Mouse (Mus musculus): ENCODE measurements around the gene Il21r. TPM values are rescaled to one million over a fixed set of nuclear protein-coding genes. Genes with fewer than 3 reads are reported as not detected.

The Il21r gene
- total RNA-seq, 2 experiments from 2014 or later = 0.47 to 2.9 TPM

DNA sequence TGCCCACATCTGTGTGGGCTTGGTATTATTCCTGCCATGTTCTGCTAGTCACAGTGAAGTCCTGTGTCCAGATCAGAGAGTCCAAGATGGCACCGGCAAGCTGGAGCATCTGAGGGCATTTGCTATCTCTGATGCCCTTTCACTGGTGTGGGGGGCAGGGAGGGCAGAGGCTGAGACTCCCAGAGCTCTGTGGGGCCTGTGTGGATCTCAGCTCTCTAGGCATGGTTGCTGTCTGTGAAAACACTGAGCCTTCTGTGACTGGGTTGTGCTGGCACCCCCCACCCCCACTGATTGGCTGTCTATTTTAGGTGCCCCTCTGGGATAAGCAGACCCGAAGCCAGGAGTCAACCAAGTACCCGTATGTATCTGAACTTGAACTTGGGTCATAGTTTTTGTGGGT lies 28.4 kb upstream of the Il21r start:
- no peak for DNase-seq

DNA sequence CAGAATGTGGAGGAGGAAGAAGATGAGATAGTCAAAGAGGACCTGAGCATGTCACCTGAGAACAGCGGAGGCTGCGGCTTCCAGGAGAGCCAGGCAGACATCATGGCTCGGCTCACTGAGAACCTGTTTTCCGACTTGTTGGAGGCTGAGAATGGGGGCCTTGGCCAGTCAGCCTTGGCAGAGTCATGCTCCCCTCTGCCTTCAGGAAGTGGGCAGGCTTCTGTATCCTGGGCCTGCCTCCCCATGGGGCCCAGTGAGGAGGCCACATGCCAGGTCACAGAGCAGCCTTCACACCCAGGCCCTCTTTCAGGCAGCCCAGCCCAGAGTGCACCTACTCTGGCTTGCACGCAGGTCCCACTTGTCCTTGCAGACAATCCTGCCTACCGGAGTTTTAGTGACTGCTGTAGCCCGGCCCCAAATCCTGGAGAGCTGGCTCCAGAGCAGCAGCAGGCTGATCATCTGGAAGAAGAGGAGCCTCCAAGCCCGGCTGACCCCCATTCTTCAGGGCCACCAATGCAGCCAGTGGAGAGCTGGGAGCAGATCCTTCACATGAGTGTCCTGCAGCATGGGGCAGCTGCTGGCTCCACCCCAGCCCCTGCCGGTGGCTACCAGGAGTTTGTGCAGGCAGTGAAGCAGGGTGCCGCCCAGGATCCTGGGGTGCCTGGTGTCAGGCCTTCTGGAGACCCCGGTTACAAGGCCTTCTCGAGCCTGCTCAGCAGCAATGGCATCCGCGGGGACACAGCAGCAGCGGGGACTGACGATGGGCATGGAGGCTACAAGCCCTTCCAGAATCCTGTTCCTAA lies 27.3 kb upstream of the Il21r start:
- no peak for DNase-seq

DNA sequence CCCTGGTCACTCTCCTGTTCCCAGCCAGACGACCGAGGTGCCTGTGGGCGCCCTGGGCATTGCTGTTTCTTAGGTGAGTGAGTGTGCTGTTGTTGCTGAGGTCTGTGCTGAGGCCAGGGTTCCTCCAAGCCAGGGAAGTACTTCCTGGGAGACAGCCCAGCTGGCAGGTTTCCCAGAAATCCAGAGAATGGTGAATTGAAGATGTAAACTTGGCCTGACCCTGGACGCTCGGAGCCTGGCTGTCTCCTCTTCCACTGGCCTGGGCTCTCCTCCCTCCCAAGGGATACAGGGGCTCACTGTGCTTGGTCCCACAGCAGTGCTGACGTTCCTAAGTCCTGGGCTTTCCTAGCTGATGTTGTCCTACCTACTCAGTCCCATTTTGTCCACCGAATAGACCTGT lies 26.2 kb upstream of the Il21r start:
- DNase-seq = peak; percentile 84 to 87

DNA sequence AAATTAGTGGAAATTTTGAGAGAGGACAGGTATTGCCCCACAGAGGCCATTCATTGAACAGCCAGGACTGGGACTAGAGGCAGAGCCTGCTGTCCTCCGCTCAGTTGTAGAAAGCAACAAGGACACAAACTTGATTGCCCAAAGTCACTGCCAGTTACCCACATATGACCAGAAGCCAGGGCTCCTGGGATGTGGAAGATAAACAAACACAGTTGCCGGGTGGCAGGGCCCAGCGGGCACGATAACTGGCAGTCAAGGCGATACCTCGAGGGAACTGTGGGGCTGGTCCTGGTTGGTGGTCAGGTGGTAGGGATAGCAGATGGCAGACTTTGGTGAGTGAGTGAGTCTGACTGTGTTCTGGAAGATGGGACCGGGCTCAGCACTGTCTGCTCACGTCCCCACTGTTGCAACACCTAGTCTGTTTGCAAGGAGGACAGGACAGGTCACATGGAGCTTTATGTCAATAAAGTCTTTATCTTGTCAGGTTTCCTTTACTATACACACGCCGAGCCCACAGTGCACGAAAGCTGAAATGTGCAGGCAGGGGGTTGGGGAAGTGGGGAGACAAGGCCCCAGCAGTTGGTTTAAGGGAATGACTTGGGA lies 25.6 kb upstream of the Il21r start:
- DNase-seq = peak; percentile 64 to 69

DNA sequence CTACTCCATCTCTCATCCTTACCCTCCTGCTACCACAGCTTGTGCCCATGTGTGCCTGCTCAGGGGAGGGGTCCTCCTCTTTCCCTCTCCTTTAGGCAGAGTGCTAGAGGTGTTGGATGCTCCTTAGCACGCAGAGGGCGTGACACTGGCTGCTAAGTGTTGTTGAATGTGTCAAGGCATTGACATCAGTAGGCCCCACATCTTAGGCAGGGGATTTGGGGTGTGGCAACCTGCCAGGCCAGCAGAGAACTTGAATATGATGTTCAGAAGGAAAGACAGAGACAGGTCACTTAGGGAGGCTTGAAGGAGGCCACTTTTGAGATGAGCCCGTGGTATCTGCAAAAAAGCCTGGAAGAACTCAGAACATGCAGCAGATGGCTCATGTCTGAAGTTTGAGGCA lies 25.1 kb upstream of the Il21r start:
- DNase-seq = no peak

DNA sequence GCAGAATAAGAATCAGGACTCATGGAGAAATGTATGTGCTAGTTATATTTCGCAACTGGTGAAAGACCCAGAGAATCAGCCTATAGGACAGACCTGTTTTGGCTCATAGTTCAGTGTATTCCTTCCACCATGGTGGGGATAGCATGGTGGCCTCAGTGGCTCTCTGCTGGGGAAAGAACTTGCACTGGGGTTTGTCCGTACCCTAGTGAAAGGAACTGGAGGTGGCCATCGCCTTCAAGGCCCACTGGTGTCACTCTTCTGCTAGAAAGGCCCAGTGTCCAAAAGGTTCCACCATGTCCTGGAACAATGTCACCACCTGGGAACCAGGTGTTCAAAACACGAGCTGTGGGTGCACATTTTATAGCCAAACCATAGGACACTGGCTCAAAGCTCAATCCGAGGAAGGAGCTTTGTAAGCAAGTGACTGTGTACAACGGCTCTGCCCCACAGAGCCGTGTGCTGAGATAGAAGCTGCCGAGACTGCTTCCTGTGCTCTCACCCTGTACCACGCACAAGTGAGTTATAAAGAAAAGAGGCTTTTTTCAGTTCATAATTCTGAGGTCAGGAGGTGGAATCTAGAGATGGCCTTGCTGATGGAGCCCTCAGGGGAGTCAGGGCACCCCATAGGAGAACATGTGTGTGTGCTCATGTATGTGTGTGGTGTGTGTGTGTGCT lies 23.5 kb upstream of the Il21r start:
- DNase-seq = no peak

DNA sequence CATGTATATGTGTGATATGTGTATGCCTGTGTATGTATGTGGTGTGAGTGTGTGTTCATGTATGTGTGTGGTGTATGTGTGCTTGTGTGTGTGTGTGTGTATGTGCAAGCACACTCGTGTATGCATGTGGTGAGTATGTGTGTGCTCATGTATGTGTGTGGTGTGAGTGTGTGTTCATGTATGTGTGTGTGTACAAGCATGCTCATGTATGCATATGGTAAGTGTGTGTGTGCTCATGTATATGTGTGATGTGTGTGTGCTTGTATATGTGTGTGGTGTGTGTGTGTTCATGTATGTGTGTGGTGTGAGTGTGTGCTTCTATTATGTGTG lies 23.0 kb upstream of the Il21r start:
- no peak for DNase-seq

DNA sequence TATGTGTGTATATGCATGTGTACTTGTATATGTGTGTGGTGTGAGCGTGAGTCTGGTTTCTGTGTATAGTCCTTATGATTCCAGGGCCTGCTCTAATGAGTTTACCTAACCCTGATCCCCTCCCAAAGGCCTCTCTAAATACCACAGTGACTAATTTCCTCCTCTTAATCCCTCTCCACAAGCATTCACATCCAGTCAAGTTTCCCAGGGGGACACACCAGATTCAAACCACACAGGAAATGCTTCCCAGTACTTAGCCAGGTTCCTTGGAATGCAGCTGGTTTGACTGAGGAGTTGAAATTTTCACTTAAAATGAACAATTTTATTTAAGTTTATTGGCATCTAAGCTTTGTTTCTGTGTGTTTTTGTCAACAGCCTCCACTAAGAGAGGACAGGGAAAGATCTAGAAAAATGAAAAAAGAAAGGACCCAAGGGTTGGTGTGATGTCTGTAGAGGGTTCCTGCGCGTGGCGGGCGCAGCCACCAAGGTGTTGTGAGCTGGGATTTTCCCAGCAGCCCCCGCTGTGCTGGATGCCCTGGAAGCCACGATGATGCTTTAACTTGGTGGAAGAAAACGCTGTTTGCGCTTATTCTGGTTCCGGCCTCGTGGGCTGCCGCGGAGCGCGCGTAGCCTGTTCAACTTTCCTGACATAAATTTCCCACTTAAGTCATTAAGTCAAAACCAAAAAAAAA lies 22.5 kb upstream of the Il21r start:
- peak; percentile 46 to 59 for DNase-seq

DNA sequence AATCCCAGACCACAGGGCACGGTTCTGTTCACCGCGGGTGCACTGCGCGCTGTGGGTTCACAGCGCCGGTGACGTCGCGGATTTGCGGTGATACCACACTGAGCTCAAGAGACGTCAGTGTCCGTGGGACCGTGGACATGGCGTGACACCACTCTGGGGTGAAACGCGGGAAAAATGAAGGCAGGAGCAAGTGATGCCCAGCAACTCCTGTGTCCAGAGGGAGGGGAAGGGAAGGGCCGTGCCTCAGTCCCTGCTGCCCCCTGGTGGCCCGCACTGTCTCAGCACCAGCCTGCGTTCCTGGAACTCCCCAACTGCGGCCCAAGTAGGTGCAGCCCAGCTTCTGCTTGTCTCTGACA lies 21.9 kb upstream of the Il21r start:
- DNase-seq = peak; percentile 89 to 93

DNA sequence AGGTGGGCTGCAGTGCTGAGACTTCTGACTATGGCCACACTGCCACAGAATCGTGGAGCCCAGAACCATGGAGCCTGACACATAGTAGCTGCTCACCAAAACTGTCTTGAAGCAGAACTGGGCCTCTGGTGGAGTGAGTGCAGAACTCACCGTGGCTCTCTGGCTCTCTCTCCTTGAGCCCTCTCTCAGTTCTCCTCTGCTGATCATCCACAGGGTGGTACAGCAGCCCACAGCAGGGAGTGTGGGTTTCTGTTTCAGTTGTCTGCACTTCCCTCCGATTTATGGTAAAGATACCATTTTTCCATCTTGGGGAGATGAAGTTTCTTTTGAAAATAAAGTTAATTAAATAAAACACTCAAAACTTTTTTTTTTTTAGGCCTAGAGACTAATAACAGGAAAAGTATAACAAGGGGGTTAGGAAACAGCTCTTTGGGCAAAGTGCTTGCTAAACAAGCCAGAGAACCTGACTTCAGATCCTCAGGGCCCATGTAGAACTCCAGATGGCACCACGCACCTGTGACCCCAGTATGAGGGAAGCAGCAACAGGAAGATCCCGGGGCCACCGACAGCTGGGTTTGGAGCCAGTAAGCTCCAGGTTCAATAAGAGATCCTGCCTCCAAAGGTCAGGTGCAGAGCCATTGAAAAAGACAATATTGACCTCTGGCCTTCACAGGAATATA lies 19.8 kb upstream of the Il21r start:
- no peak for DNase-seq

DNA sequence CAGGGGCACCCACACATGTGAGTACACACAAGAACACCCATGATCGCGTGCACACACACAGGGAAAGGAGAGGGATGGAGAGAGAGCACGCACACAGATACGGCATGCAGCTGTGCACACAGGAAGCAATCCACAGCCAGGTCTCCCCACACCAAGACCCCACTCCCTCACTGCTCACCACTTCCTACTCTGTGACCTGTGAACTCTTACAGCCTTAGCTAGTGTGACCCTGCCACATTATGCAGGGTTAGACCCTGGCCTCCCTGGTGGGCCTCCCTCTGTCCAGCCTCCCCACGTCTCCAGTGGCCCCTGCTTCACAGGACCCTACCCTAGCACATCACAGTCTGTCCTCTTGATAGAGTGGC lies 19.2 kb upstream of the Il21r start:
- DNase-seq = no peak

DNA sequence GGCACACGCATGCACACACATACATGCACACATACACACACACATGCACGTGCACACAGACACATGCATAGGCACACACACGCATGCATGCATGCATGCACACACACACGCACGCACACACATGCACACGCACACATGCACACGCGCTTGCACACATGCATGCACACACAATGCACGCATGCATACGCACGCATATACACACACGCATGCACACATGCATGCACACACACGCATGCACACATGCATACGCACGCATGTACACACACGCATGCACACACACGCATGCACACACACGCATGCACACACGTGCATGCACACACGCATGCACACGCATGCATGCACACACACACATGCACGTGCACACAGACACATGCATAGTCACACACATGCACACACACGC lies 16.9 kb upstream of the Il21r start:
- no peak for DNase-seq

DNA sequence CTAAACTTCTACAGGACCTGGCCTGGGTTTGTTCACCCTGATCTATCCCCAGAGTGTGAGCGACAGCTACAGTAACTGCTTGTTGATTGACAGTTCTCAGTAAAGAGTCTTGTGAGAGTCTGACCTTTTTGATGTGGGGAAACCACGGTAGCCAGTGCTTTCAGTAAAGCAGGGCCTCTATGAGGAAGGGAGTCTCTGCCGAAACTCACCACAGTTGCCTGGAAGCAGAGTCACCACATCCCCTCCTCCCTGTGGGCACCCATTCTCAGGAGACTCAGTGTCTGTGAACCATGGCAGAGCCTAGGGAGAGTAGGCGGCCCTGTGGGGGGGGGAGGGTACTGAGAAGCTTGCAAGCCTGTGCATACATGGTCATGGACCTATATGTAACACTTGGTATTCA lies 14.5 kb upstream of the Il21r start:
- DNase-seq = no peak

DNA sequence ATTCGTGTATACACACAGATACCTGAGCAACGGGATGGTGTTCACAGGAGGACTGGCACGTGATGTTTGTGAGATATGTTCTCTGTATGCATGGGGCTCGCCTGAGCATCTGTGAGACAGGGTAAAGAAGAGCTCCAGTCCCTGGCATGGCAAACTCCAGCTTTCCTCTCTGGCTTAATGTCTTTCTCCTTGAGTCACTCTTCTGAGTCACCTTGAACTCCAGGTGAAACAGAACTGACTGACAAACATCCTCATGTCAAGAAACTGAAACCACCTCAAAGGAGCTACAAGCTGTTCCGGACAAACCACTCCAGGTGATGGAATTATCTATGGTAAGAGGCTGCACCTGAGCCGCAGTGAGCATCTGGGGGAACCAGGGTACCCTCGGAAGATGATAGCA lies 13.3 kb upstream of the Il21r start:
- DNase-seq = no peak

DNA sequence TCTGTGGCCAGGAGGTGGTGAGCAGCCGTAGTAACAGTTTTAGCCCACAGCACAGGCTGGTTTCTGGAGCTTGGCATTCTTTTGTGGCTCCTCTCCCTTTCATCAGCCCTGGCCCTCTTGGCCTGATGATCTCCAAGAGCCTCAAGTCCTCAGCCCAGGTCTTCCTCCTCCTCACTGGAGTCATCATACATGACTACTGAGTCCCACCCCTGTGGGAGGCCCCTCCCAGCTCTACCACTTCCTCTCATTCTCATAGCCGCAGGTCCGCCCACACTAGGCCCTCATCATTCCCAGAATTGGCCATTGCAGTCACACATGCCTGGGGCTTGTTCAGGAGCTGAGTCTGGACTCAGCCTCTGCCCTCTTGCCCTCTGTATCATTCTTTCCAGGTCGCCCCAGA lies 9.4 kb upstream of the Il21r start:
- peak in 1 of 2 experiments; percentile 48 for DNase-seq

DNA sequence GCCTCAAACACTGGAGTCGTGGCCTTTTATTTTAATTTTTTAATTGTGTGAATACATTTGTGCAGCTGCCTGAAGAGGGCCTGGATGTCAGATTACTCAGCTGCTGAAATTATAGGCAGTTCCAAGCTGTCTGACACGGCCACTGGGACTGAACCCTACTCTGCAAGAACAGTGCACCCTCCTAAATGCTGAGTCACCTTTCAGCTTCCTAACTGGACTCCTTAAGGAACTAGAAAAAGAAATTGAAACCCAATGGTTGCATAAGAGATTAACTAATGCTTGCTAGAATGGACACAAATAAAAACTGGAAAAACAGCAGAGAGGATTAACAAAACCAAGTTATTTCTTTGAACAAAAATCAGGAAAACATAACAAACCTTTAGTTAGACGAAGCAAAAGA lies 6.8 kb upstream of the Il21r start:
- DNase-seq = peak in 1 of 2 experiments; percentile 59

DNA sequence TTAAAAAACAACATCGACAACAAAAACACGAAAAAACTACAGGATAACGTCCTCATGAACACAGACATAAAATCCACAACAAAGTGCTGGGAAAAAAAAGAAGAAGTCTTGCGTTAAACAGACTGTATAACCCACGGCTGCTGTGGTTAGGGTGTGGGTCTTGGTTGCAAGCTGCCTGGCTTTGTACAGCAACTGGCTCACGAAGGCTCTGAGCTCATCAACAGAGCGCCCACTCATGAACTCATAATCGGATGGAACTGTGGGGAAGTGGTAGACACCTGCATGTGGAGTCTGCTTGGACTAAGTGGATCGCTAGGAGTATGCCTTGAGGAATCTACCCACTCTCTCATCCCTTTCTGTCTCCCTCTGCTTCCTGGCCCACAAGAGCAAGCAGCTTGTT lies 6.1 kb upstream of the Il21r start:
- no peak for DNase-seq

DNA sequence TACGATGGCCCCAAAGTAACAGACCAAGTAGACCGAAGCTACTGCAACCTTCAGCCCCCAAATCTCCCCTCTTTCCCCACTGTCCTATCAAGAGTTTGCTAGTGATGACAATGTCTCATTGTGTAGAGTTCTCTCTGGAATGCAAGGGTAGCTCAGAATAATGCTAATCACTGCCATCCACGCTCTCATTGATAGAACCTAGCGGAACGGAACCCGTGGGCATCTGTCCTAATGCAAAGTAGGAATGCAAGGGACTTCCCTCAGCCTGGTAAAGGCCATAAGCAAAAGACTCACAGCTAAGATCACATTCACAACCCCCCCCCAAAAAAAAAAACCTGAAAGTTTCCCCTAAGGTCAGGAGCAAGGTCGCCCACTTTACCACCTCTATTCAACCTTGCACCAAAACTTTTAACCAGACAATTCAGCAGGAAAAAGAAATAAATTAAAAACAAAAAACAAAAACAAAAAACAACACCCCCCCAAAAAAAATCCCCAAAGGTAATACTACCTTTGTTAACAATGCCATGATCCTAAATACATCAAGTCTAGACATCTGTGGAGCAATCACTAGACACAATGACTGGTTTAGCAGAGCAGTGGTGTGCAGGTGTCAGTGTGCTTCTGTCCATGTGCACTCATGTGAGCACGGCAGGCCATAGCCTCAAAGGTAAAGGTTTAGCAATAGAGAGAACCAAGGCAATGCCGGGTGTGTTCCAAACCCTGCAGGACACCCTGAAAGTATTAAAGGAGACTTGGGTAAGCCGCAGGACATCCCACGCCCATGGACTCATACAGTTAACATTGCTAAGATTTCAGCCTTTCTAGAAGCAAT lies 5.5 kb upstream of the Il21r start:
- DNase-seq = no peak

DNA sequence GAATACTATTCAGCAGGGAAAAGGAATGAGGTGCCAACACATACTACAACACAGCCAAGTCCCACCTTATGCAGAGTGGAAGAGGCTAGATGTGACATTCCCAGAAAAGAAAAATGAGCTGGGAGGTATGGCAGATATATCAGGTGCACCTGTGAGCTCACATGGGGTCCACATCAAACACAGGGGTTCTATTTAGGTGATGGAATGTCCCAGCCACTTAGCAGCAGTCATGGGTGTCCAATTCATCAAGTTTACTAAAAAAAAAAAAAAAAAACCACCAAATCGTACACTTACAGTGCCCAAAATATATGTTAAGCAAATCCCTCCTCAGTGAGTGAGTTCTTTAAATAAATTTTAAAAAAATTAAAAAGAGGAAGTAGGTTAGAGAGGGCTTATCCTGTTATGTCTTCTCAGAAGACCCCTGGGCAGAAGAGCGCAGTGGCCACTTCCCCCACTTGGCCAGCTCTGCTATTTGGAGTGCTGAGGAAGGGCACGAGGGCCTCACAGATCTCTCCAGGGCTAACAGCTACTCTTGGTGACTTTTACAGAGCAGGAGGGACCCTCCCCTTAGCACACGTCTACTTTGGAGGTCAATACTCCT lies 3.8 kb upstream of the Il21r start:
- DNase-seq = no peak

DNA sequence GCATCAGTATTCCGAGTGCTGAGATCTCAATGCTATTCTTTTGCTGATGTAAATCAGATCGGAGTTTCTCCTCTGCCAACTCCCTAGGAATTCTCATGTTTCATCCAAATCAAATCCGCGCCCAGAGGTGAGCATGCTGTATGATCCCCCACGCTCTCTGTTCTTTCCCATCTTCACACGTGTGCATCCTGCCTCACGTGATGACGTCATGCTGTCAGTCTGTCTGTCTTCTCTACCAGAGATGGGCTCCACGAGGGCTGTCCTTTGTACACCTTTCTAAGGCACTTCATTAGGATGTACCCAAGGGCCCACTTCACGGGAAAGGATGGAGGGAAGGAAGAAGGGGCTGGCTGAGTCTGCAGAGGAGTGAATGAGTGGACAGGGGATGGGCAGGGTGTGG lies 3.1 kb upstream of the Il21r start:
- no peak for DNase-seq

DNA sequence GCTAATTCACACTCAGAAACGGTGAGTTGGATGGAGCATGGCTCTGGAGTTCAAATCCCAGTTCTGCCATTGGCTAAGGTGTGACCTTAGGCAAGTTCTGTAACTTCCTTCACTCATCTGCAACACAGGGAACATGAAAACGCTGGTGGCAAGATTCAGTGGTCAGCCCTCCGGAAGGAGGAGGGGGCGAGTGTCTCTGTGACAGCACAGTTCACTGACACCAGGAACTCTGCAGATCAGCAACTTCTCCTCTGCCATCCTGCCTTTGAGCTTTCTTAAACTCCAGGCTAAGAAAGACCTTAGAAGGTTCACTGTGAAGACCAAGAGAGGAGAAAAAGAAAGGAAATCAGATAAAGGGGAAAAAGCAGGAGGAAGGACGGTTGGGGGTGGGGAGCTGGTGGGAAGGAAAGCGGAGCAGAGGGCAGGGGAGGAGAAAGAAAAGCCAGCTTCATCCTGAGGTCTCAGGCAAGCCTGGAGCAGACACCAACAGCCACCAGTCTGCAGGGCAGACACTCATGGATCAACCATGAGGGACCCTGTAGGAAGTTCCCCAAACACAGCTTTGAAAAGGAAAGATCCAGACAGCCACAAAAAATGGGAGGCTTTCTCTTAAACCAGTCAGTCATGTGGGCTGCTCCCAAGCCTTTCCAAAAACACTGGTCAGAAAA lies 2.5 kb upstream of the Il21r start:
- DNase-seq = no peak
